Mouse (Mus musculus) stomach, postnatal 0 days (tissue): ENCODE measurements around the gene Lamc2.

Source experiments
- CTCF ChIP-seq: IDR thresholded peaks from 2 replicates; pipeline ENCODE4 v1.5.1; 2016; ENCODE audit warnings: antibody characterized with exemption, low read depth, mild to moderate bottlenecking, moderate library complexity
- EP300 ChIP-seq: optimal IDR thresholded peaks from 2 replicates; pipeline ENCODE3; 2016; ENCODE audit warnings: antibody characterized with exemption

GRCm38 (mm10) chr1:153129992-153130713, 56.1 kb downstream of the Lamc2 start:
- TF ChIP-seq CTCF, result no peak
- TF ChIP-seq EP300, result peak; percentile 37
